Mouse (Mus musculus) embryonic facial prominence, embryonic 15.5 days (tissue): ENCODE data around the gene Marveld3. TPM values are rescaled to one million over a fixed set of nuclear protein-coding genes. Genes with fewer than 3 reads are reported as not detected.

Experiments
- ATAC-seq: fragments of 200-750 bp; cut with Nextera tagmentation; 2 replicates; pipeline ENCODE4 v1.8.0; 2017; ENCODE audit warnings: low read depth, moderate TSS enrichment; ENCODE audit not compliant: insufficient number of reproducible peaks, low FRiP score, low TSS enrichment
- H3K27ac ChIP-seq: fragments of 300-500 bp; sonication (generic); replicated peaks from 2 replicates; pipeline ENCODE4 v1.5.1; 2015; ENCODE audit warnings: mild to moderate bottlenecking, inconsistent platforms
- H3K27me3 ChIP-seq: fragments of 300-500 bp; sonication (generic); 2 replicates; pipeline ENCODE4 v1.6.1; 2015; ENCODE audit warnings: inconsistent platforms
- H3K36me3 ChIP-seq: fragments of 300-500 bp; sonication (generic); 2 replicates; pipeline ENCODE4 v1.6.1; 2015; ENCODE audit warnings: mild to moderate bottlenecking, inconsistent platforms
- H3K4me1 ChIP-seq: fragments of 300-500 bp; sonication (generic); 2 replicates; pipeline ENCODE4 v1.6.1; 2015; ENCODE audit warnings: inconsistent platforms
- H3K4me2 ChIP-seq: fragments of 300-500 bp; sonication (generic); replicated peaks from 2 replicates; pipeline ENCODE4 v1.6.1; 2015; ENCODE audit warnings: mild to moderate bottlenecking, inconsistent platforms
- H3K4me3 ChIP-seq: fragments of 300-500 bp; sonication (generic); replicated peaks from 2 replicates; pipeline ENCODE4 v1.5.1; 2015; ENCODE audit warnings: mild to moderate bottlenecking, inconsistent platforms
- H3K9ac ChIP-seq: fragments of 300-500 bp; sonication (generic); 2 replicates; pipeline ENCODE4 v1.6.1; 2015; ENCODE audit warnings: inconsistent platforms
- H3K9me3 ChIP-seq: fragments of 300-500 bp; sonication (generic); replicated peaks from 2 replicates; pipeline ENCODE4 v1.6.1; 2016; ENCODE audit warnings: inconsistent platforms
- WGBS: fragments of 180-500 bp; shearing (Covaris S2); methylation state at CpG from one replicate; pipeline ENCODE4 v1.1.7; 2015; 5-methylcytosine and 5-hydroxymethylcytosine counted together
- polyA plus RNA-seq: library from polyadenylated mRNA; unstranded; fragments of >200 nt; fragmentation: Nextera tagmentation; extraction: Ambion mirVana; gene quantifications from 2 replicates; pipeline ENCODE4 v1.2.1, GENCODE M21; 2015

Marveld3 gene
- polyA plus RNA-seq: 5.2 and 5.6 TPM in 2 replicates

- Histone ChIP-seq H3K36me3 (no peaks in the 10 kb centered on the region), H3K9ac (peak within 1 kb of the TSS; percentile 12; the same call in 1 of the 2 replicates), H3K9me3 (no peaks in the 10 kb centered on the region), H3K4me3 (peak within 1 kb of the TSS; percentile 46), H3K4me1 (peaks cover 18% of the 10 kb centered on the region), H3K27me3 (peaks cover 29% of the 10 kb centered on the region), H3K27ac (no peak within 1 kb of the TSS), H3K4me2 (peak within 1 kb of the TSS; percentile 75)
- no peak for ATAC-seq
- WGBS: 2% methylated on average over 64 of the region's 64 CpGs
These were observed at the start of gene Marveld3 for GRCm38 (mm10) chr8:109961693-109962367. Gene Marveld3 (minus strand): TSS chr8:109962203.

GRCm38 (mm10) chr8:110010868-110011267, 48.9 kb upstream of the Marveld3 start:
- Histone ChIP-seq H3K4me1 (no peaks in the 10 kb centered on the region), H3K4me2 (no peak overlapping the region), H3K4me3 (no peak overlapping the region), H3K36me3 (no peaks in the 10 kb centered on the region), H3K27ac (no peak overlapping the region), H3K27me3 (no peaks in the 10 kb centered on the region), H3K9ac (no peak overlapping the region), H3K9me3 (no peaks in the 10 kb centered on the region)
- ATAC-seq: no peak
- WGBS: 35% methylated on average over 5 of the region's 5 CpGs

- no peak overlapping the region for H3K27ac ChIP-seq
These were observed 47.0 kb upstream of the Marveld3 start for GRCm38 (mm10) chr8:110008995-110009446.

GRCm38 (mm10) chr8:110008228-110008994, 46.4 kb upstream of the Marveld3 start:
- WGBS: 82% methylated on average over 26 of the region's 26 CpGs
- no peaks in the 10 kb centered on the region for H3K9me3 ChIP-seq
- ATAC-seq: no peak
- no peak overlapping the region for H3K4me3 ChIP-seq
- no peak overlapping the region for H3K27ac ChIP-seq
- no peaks in the 10 kb centered on the region for H3K27me3 ChIP-seq
- H3K9ac ChIP-seq: no peak overlapping the region
- H3K4me1 ChIP-seq: no peaks in the 10 kb centered on the region
- no peaks in the 10 kb centered on the region for H3K36me3 ChIP-seq
- H3K4me2 ChIP-seq: no peak overlapping the region

More at GRCm38 (mm10) chr8:110008995-110009446, 47.0 kb upstream of the Marveld3 start:
- Histone ChIP-seq H3K4me2 (no peak overlapping the region), H3K4me3 (no peak overlapping the region), H3K4me1 (no peaks in the 10 kb centered on the region), H3K27me3 (no peaks in the 10 kb centered on the region), H3K9me3 (no peaks in the 10 kb centered on the region), H3K36me3 (no peaks in the 10 kb centered on the region), H3K9ac (no peak overlapping the region)
- WGBS: 68% methylated on average over 8 of the region's 8 CpGs
- no peak for ATAC-seq

- Histone ChIP-seq H3K4me3 (no peak overlapping the region), H3K36me3 (no peaks in the 10 kb centered on the region), H3K9me3 (no peaks in the 10 kb centered on the region), H3K27me3 (no peaks in the 10 kb centered on the region), H3K4me2 (no peak overlapping the region), H3K27ac (no peak overlapping the region), H3K4me1 (no peaks in the 10 kb centered on the region), H3K9ac (no peak overlapping the region)
- WGBS: 61% methylated on average over 17 of the region's 17 CpGs
- ATAC-seq: no peak
These were observed 44.5 kb upstream of the Marveld3 start for GRCm38 (mm10) chr8:110006312-110007023.

GRCm38 (mm10) chr8:110004300-110004699, 42.3 kb upstream of the Marveld3 start:
- no peak overlapping the region for H3K4me3 ChIP-seq
- 76% methylated on average over 5 of the region's 5 CpGs for WGBS
- no peaks in the 10 kb centered on the region for H3K4me1 ChIP-seq
- ATAC-seq: no peak
- H3K9me3 ChIP-seq: no peaks in the 10 kb centered on the region
- no peaks in the 10 kb centered on the region; the same call in 1 of the 2 replicates for H3K27me3 ChIP-seq
- no peak overlapping the region for H3K27ac ChIP-seq
- no peak overlapping the region for H3K9ac ChIP-seq
- no peaks in the 10 kb centered on the region for H3K36me3 ChIP-seq
- no peak overlapping the region for H3K4me2 ChIP-seq

- H3K9ac ChIP-seq: no peak overlapping the region
- 35% methylated on average over 9 of the region's 9 CpGs for WGBS
- no peak for ATAC-seq
- no peaks in the 10 kb centered on the region for H3K36me3 ChIP-seq
- no peak overlapping the region for H3K4me3 ChIP-seq
- no peaks in the 10 kb centered on the region; the same call in 1 of the 2 replicates for H3K27me3 ChIP-seq
- no peaks in the 10 kb centered on the region for H3K9me3 ChIP-seq
- no peak overlapping the region for H3K4me2 ChIP-seq
- H3K27ac ChIP-seq: no peak overlapping the region
- no peaks in the 10 kb centered on the region for H3K4me1 ChIP-seq
These were observed 41.0 kb upstream of the Marveld3 start for GRCm38 (mm10) chr8:110002953-110003352.

- no peak for ATAC-seq
- no peak overlapping the region for H3K9ac ChIP-seq
- no peak overlapping the region for H3K4me3 ChIP-seq
- H3K36me3 ChIP-seq: no peaks in the 10 kb centered on the region
- H3K9me3 ChIP-seq: no peaks in the 10 kb centered on the region
- no peak overlapping the region for H3K4me2 ChIP-seq
- H3K27ac ChIP-seq: no peak overlapping the region
- H3K27me3 ChIP-seq: no peaks in the 10 kb centered on the region; the same call in 1 of the 2 replicates
- 83% methylated on average over 10 of the region's 10 CpGs for WGBS
- H3K4me1 ChIP-seq: no peaks in the 10 kb centered on the region
These were observed 38.0 kb upstream of the Marveld3 start for GRCm38 (mm10) chr8:109999974-110000373.

- 74% methylated on average over 7 of the region's 7 CpGs for WGBS
- no peak overlapping the region for H3K4me3 ChIP-seq
- no peaks in the 10 kb centered on the region for H3K9me3 ChIP-seq
- no peaks in the 10 kb centered on the region for H3K4me1 ChIP-seq
- no peak overlapping the region for H3K27ac ChIP-seq
- H3K9ac ChIP-seq: no peak overlapping the region
- ATAC-seq: no peak
- H3K4me2 ChIP-seq: no peak overlapping the region
- no peaks in the 10 kb centered on the region for H3K36me3 ChIP-seq
- no peaks in the 10 kb centered on the region; the same call in 1 of the 2 replicates for H3K27me3 ChIP-seq
These were observed 36.1 kb upstream of the Marveld3 start for GRCm38 (mm10) chr8:109998066-109998465.

GRCm38 (mm10) chr8:109997381-109997780, 35.4 kb upstream of the Marveld3 start:
- Histone ChIP-seq H3K27ac (no peak overlapping the region), H3K4me1 (no peaks in the 10 kb centered on the region), H3K4me3 (no peak overlapping the region), H3K27me3 (no peaks in the 10 kb centered on the region; the same call in 1 of the 2 replicates), H3K36me3 (no peaks in the 10 kb centered on the region), H3K9me3 (no peaks in the 10 kb centered on the region), H3K9ac (no peak overlapping the region), H3K4me2 (no peak overlapping the region)
- WGBS: 87% methylated on average over 9 of the region's 9 CpGs
- ATAC-seq: no peak

- Histone ChIP-seq H3K27ac (no peak overlapping the region), H3K9me3 (no peaks in the 10 kb centered on the region), H3K27me3 (no peaks in the 10 kb centered on the region), H3K36me3 (no peaks in the 10 kb centered on the region), H3K9ac (no peak overlapping the region), H3K4me1 (no peaks in the 10 kb centered on the region), H3K4me2 (no peak overlapping the region), H3K4me3 (no peak overlapping the region)
- no peak for ATAC-seq
- 63% methylated on average over 1 of the region's 1 CpGs for WGBS
These were observed 30.9 kb upstream of the Marveld3 start for GRCm38 (mm10) chr8:109992951-109993350.
